Mouse (Mus musculus) small intestine, adult 2 months (tissue): Measurements from ENCODE around the gene Nanp.

Experiments used
- CTCF ChIP-seq: fragments of 200-500 bp; IDR thresholded peaks from 2 replicates; pipeline ENCODE4 v1.5.1; 2012; ENCODE audit warnings: low read depth, mild to moderate bottlenecking, control low read depth, inconsistent platforms, low read length, moderate library complexity, mixed read lengths; ENCODE audit not compliant: insufficient replicate concordance, insufficient read length; ENCODE audit errors: extremely low read depth
- POLR2A ChIP-seq: fragments of 200-500 bp; IDR thresholded peaks from 2 replicates; pipeline ENCODE4 v1.6.1; 2012; ENCODE audit warnings: low read depth, mild to moderate bottlenecking, control low read depth, inconsistent platforms, low read length, moderate library complexity

- TF ChIP-seq CTCF (no peak), POLR2A (no peak)
These were observed 32.8 kb downstream of the Nanp start for GRCm38 (mm10) chr2:151006281-151006945.
